ENCODE assay signal across 9 mouse cellular contexts in genomic region chr11:51290066-51290955, GRCm38 (mm10). TPM values are rescaled to one million over a fixed set of nuclear protein-coding genes. Genes with fewer than 3 reads are reported as not detected.
DNase-seq lines count a peak whose midpoint lies in the region; ATAC-seq and TF ChIP-seq lines count a peak whose summit lies in the region.
"Had no signal": no experiment of that assay in that cellular context is flagged by ENCODE, and none has a peak within 500 bp of the region (broad histone marks: within the 10 kb centered on the region; RNA-seq: fewer than 3 reads in every experiment).

No protein-coding gene starts in this region.

- H3K27ac ChIP-seq in brown adipose tissue, adult 24 weeks (replicated peaks; ENCODE audit: low read depth, low read length), result no peak overlapping the region
- H3K27ac ChIP-seq in kidney, adult 2 months (ENCODE audit: insufficient read depth, low read depth, low read length), result no peak overlapping the region

- no peak for TF ChIP-seq POLR2A in kidney, adult 2 months (IDR thresholded peaks at IDR 0.05; ENCODE audit: low read depth, low read length)
- TF ChIP-seq POLR2A in lung, adult 2 months (IDR thresholded peaks at IDR 0.05; ENCODE audit: borderline replicate concordance, extremely low read depth, low read depth, low read length), result no peak

- DNase-seq in frontal cortex, postnatal 14 days (ENCODE audit: low spot score in 2 of 2), result no peak
- peak; percentile 41 for DNase-seq in kidney, adult 2 months
- DNase-seq in lung, adult 2 months, result peak; percentile 48
- DNase-seq in ovary, postnatal 36 days (ENCODE audit: low spot score), result peak; percentile 60
- no peak for DNase-seq in adipocyte (ENCODE audit: low spot score)

- H3K4me1 ChIP-seq in brown adipose tissue, adult 24 weeks (ENCODE audit: control insufficient read depth, insufficient read depth, insufficient read length, low read length), result no peaks in the 10 kb centered on the region
- H3K4me1 ChIP-seq in kidney, adult 2 months (ENCODE audit: control insufficient read depth, insufficient read depth, low read length), result no peaks in the 10 kb centered on the region
- peaks cover 9% of the 10 kb centered on the region for H3K4me1 ChIP-seq in lung, adult 2 months (ENCODE audit: control insufficient read depth, insufficient read depth, low read length)

- H3K4me3 ChIP-seq in brown adipose tissue, adult 24 weeks (ENCODE audit: insufficient read depth, low read depth, low read length), result peak overlapping the region; percentile 99
- H3K4me3 ChIP-seq in kidney, adult 2 months (ENCODE audit: insufficient read depth, low read depth, low read length), result peak overlapping the region; percentile 80
- H3K4me3 ChIP-seq in lung, adult 2 months (replicated peaks; ENCODE audit: extremely low read depth, low read depth, low read length), result peak overlapping the region; percentile 84

- H3K27me3 ChIP-seq in kidney, adult 2 months (replicated peaks; ENCODE audit: control insufficient read depth, insufficient read depth, low read length), result no peaks in the 10 kb centered on the region

- ATAC-seq in frontal cortex, adult (ENCODE audit: low TSS enrichment), result peak; percentile 13; the same call in 1 of the 2 replicates
- peak; percentile 17 for ATAC-seq in granulocyte monocyte progenitor cell, adult 5-6 weeks (replicated peaks; ENCODE audit: poor library complexity, severe bottlenecking)

- 6% methylated on average over 69 of the region's 74 CpGs for WGBS in kidney, adult 2 months
- WGBS in lung, adult 2 months, result 4% methylated on average over 74 of the region's 74 CpGs

- no peaks in the 10 kb centered on the region for H3K36me3 ChIP-seq in kidney, adult 2 months (ENCODE audit: control insufficient read depth, insufficient read depth, low read length)

- no peak for TF ChIP-seq CTCF in kidney, adult 2 months (conservative IDR thresholded peaks at IDR 0.05; ENCODE audit: insufficient read depth, insufficient read length, low read depth, low read length)
- no peak for TF ChIP-seq CTCF in lung, adult 2 months (IDR thresholded peaks at IDR 0.05; ENCODE audit: insufficient read depth, low read length)

RNA-seq across cellular contexts. Expression of gene Col23a1, which starts 0.6 kb away (rescaled TPM):
- polyA plus RNA-seq in brown adipose tissue, adult 24 weeks (2012; ENCODE audit: insufficient read depth, insufficient read length, missing spikeins), result 2.3 and 3.6 TPM in 2 replicates
- total RNA-seq in granulocyte monocyte progenitor cell, adult 5-6 weeks (2014; fragmentation: Nextera tagmentation), result not detected in 2 replicates
- 0.04 and 0.15 TPM in 2 replicates for total RNA-seq in granulocyte monocyte progenitor cell, adult 5-6 weeks (2017)
- polyA plus RNA-seq in kidney, adult 2 months (2012; rRNA removed), result 1.5 and 1.9 TPM in 2 replicates
- 17.8 and 27.1 TPM in 2 replicates for polyA plus RNA-seq in lung, adult 2 months (2012; rRNA removed)

RNA-seq across cellular contexts. Expression of gene BC049762, which starts 27.5 kb away (rescaled TPM):
- polyA plus RNA-seq in brown adipose tissue, adult 24 weeks (2012; ENCODE audit: insufficient read depth, insufficient read length, missing spikeins), result 3.0 and 3.2 TPM in 2 replicates
- total RNA-seq in granulocyte monocyte progenitor cell, adult 5-6 weeks (2014; fragmentation: Nextera tagmentation), result 2.2 TPM in 1 of 2 replicates, not detected in the other
- 1.8 TPM in 1 of 2 replicates, not detected in the other for total RNA-seq in granulocyte monocyte progenitor cell, adult 5-6 weeks (2017)
- 2.8 and 3.3 TPM in 2 replicates for polyA plus RNA-seq in kidney, adult 2 months (2012; rRNA removed)
- polyA plus RNA-seq in lung, adult 2 months (2012; rRNA removed), result not detected in 2 replicates
- total RNA-seq: MEL had no signal

RNA-seq across cellular contexts. Expression of gene Clk4, which starts 28.8 kb away (rescaled TPM):
- polyA plus RNA-seq in brown adipose tissue, adult 24 weeks (2012; ENCODE audit: insufficient read depth, insufficient read length, missing spikeins), result 27.7 and 40.0 TPM in 2 replicates
- total RNA-seq in granulocyte monocyte progenitor cell, adult 5-6 weeks (2014; fragmentation: Nextera tagmentation), result 121 and 140 TPM in 2 replicates
- total RNA-seq in granulocyte monocyte progenitor cell, adult 5-6 weeks (2017), result 209 and 228 TPM in 2 replicates
- 27.0 and 27.4 TPM in 2 replicates for polyA plus RNA-seq in kidney, adult 2 months (2012; rRNA removed)
- polyA plus RNA-seq in lung, adult 2 months (2012; rRNA removed), result 32.0 and 48.1 TPM in 2 replicates

Comparison
In these comparisons a context has a peak if more than half of its experiments do, and no peak if none do; other contexts are left out.
1. DNase-seq: peak in kidney, adult 2 months (single experiment), lung, adult 2 months (single experiment) and ovary, postnatal 36 days (single experiment); none in frontal cortex, postnatal 14 days (0 of 2) and adipocyte (single experiment).
2. Peak in every context shown above with its lines, with median percentiles within 50 percentile points of each other: H3K4me3 ChIP-seq.